In genomic region chr7:102065046-102065891, GRCm38 (mm10) we compare ENCODE assay signal across 8 mouse cellular contexts. TPM values are rescaled to one million over a fixed set of nuclear protein-coding genes. Genes with fewer than 3 reads are reported as not detected.
A peak's percentile ranks its signal among the peaks of the same experiment; 100 is the strongest.
DNase-seq lines count a peak whose midpoint lies in the region; ATAC-seq lines count a peak whose summit lies in the region.

Rnf121 (minus strand) TSS chr7:102065469.
Xndc1 (plus strand) TSS chr7:102065511.
Xntrpc (plus strand) TSS chr7:102065713.

- H3K4me2 ChIP-seq in hindbrain, embryonic 12.5 days (replicated peaks) = peak within 1 kb of the TSS; percentile 75

- peak within 1 kb of the TSS; percentile 77 for H3K9ac ChIP-seq in hindbrain, embryonic 12.5 days

- WGBS in hindbrain, embryonic 12.5 days = under 1% methylated on average over 56 of the region's 56 CpGs

- 0 out of 2 replicates have a peak, but pooled peaks cover 3% of the 10 kb centered on the region for H3K36me3 ChIP-seq in hindbrain, embryonic 12.5 days

- H3K4me1 ChIP-seq in hindbrain, embryonic 12.5 days = peaks cover 28% of the 10 kb centered on the region

- H3K27me3 ChIP-seq in hindbrain, embryonic 12.5 days = no peaks in the 10 kb centered on the region

- H3K9me3 ChIP-seq in hindbrain, embryonic 12.5 days (replicated peaks) = no peaks in the 10 kb centered on the region

- ATAC-seq in hindbrain, embryonic 12.5 days (ENCODE audit: low FRiP score) = peak; percentile 99

- peak within 1 kb of the TSS; percentile 76 for H3K4me3 ChIP-seq in hindbrain, embryonic 12.5 days

- peak; percentile 89 for DNase-seq in NIH3T3 (ENCODE audit: low read depth)
- DNase-seq in cerebellum, postnatal 10 days = peak; percentile 94 to 96
- peak; percentile 87 to 92 for DNase-seq in frontal cortex, postnatal 10 days (ENCODE audit: low spot score in 2 of 2)
- DNase-seq in layer of hippocampus, postnatal 14 days (ENCODE audit: low spot score in 2 of 2) = peak; percentile 94 to 96
- DNase-seq in lung, postnatal 14 days = peak; percentile 89
- DNase-seq in retina, adult 2 months (ENCODE audit: low read depth, low spot score) = peak; percentile 84
- DNase-seq in thymus, postnatal 36 days = peak; percentile 90 to 92

- peak within 1 kb of the TSS; percentile 79 for H3K27ac ChIP-seq in hindbrain, embryonic 12.5 days

RNA-seq across cellular contexts. Expression of gene Rnf121, which starts in this region (rescaled TPM):
- 29.2 and 31.6 TPM in 2 replicates for polyA plus RNA-seq in hindbrain, embryonic 12.5 days (2016; fragmentation: Nextera tagmentation; extraction: Ambion mirVana)
- total RNA-seq in layer of hippocampus, postnatal 14 days (2021) = 10 to 100 TPM; 35.0 to 40.9 TPM

RNA-seq across cellular contexts. Expression of gene Xndc1, which starts in this region (rescaled TPM):
- 34.6 and 37.3 TPM in 2 replicates for polyA plus RNA-seq in hindbrain, embryonic 12.5 days (2016; fragmentation: Nextera tagmentation; extraction: Ambion mirVana)
- 10 to 100 TPM; 19.6 to 22.3 TPM for total RNA-seq in layer of hippocampus, postnatal 14 days (2021)

RNA-seq across cellular contexts. Expression of gene Xntrpc, which starts in this region (rescaled TPM):
- 2.5 and 3.0 TPM in 2 replicates for polyA plus RNA-seq in hindbrain, embryonic 12.5 days (2016; fragmentation: Nextera tagmentation; extraction: Ambion mirVana)
- 1 to 10 TPM; 1.9 to 2.3 TPM for total RNA-seq in layer of hippocampus, postnatal 14 days (2021)

Comparison
In these comparisons a context has a peak if more than half of its experiments do, and no peak if none do; other contexts are left out.
1. Peak in every context shown above with its lines: DNase-seq, ATAC-seq, H3K4me3 ChIP-seq and H3K27ac ChIP-seq.